Comparison of ENCODE assay signal across 28 mouse cellular contexts in genomic region chr2:178603443-178603842, GRCm38 (mm10).
DNase-seq lines count a peak whose midpoint lies in the region; ATAC-seq and TF ChIP-seq lines count a peak whose summit lies in the region.
"Had no signal": no experiment of that assay in that cellular context is flagged by ENCODE, and none has a peak within 500 bp of the region (broad histone marks: within the 10 kb centered on the region; RNA-seq: fewer than 3 reads in every experiment).

No protein-coding gene starts in this region.

- no peaks in the 10 kb centered on the region for H3K79me2 ChIP-seq in liver, adult 2 months (ENCODE audit: control insufficient read depth, insufficient read depth, low read length)

- H3K4me2 ChIP-seq in intestine, postnatal 0 days (replicated peaks; ENCODE audit: low read depth), result no peak overlapping the region
- H3K4me2 ChIP-seq in intestine, embryonic 15.5 days (replicated peaks), result no peak overlapping the region
- H3K4me2 ChIP-seq: embryonic facial prominence, embryonic 13.5 days; embryonic facial prominence, embryonic 15.5 days; forebrain, embryonic 12.5 days had no signal

- WGBS in intestine, postnatal 0 days, result 52% methylated on average over 2 of the region's 2 CpGs
- WGBS in intestine, embryonic 15.5 days, result 92% methylated on average over 2 of the region's 2 CpGs
- WGBS in liver, adult 2 months, result 72% methylated on average over 2 of the region's 2 CpGs

- no peak overlapping the region for H3K27ac ChIP-seq in intestine, postnatal 0 days (ENCODE audit: low read depth, low read length)
- no peak overlapping the region for H3K27ac ChIP-seq in intestine, embryonic 15.5 days
- no peak overlapping the region for H3K27ac ChIP-seq in liver, adult 2 months (replicated peaks; ENCODE audit: insufficient read depth, low read depth, low read length)
- H3K27ac ChIP-seq in ES-Bruce4 (ENCODE audit: insufficient read depth, low read length), result 0 out of 2 replicates have a peak overlapping the region, but pooled peaks have one; percentile 24
- H3K27ac ChIP-seq: embryonic facial prominence, embryonic 13.5 days; embryonic facial prominence, embryonic 15.5 days; forebrain, embryonic 10.5 days; forebrain, embryonic 12.5 days had no signal

- peak; percentile 21 for DNase-seq in liver, adult 2 months (ENCODE audit: extremely low read depth, low read depth, low spot score)
- DNase-seq in liver, result no peak
- peak; percentile 93 for DNase-seq in R1 (ENCODE audit: low read depth, low spot score)
- DNase-seq in embryo, embryonic 11 days, result no peak
- no peak for DNase-seq in lung, postnatal 25 days (ENCODE audit: low spot score)
- DNase-seq: adrenal gland, adult 8-10 months; adrenal gland, postnatal 14 days; adrenal gland, postnatal 36 days; B cell, adult 2 months; cerebellum, adult 11-12 months; cerebellum, adult 2 months; cerebellum, adult 9-10 months; cerebellum, postnatal 10 days; cerebellum, postnatal 25 days had no signal

- H3K27me3 ChIP-seq in intestine, postnatal 0 days (replicated peaks; ENCODE audit: control insufficient read depth, insufficient read depth, low read length), result no peaks in the 10 kb centered on the region; the same call in 1 of the 2 replicates
- H3K27me3 ChIP-seq in intestine, embryonic 15.5 days (replicated peaks), result no peaks in the 10 kb centered on the region
- H3K27me3 ChIP-seq in liver, adult 2 months (ENCODE audit: control insufficient read depth, insufficient read depth, low read length), result no peaks in the 10 kb centered on the region
- H3K27me3 ChIP-seq in ES-Bruce4 (ENCODE audit: control insufficient read depth, insufficient read depth, low read length, poor library complexity, severe bottlenecking), result no peaks in the 10 kb centered on the region
- H3K27me3 ChIP-seq: embryonic facial prominence, embryonic 13.5 days; embryonic facial prominence, embryonic 15.5 days; Patski had no signal

- H3K4me3 ChIP-seq in intestine, postnatal 0 days (ENCODE audit: low read depth, low read length), result no peak overlapping the region
- no peak overlapping the region for H3K4me3 ChIP-seq in intestine, embryonic 15.5 days (replicated peaks)
- no peak overlapping the region for H3K4me3 ChIP-seq in liver, adult 2 months (ENCODE audit: insufficient read depth, low read depth, low read length)
- H3K4me3 ChIP-seq in ES-Bruce4 (ENCODE audit: low read depth, low read length), result no peak overlapping the region
- H3K4me3 ChIP-seq: embryonic facial prominence, embryonic 13.5 days; embryonic facial prominence, embryonic 15.5 days; erythroblast, embryonic 14.5 days; forebrain, embryonic 10.5 days; forebrain, embryonic 12.5 days had no signal

- ATAC-seq in intestine, postnatal 0 days, result 0 out of 2 replicates have a peak, but pooled peaks have one; percentile 16
- ATAC-seq in intestine, embryonic 15.5 days, result no peak
- ATAC-seq: activated CD4-positive, CD25-positive, alpha-beta regulatory T cell, adult 4 months; CD4-positive, CD25-positive, alpha-beta regulatory T cell, adult 4 months; forebrain, embryonic 14.5 days; forebrain, embryonic 16.5 days; Patski had no signal

- H3K36me3 ChIP-seq in intestine, postnatal 0 days (ENCODE audit: control insufficient read depth, insufficient read depth), result no peaks in the 10 kb centered on the region
- no peaks in the 10 kb centered on the region for H3K36me3 ChIP-seq in intestine, embryonic 15.5 days
- no peaks in the 10 kb centered on the region for H3K36me3 ChIP-seq in liver, adult 2 months (ENCODE audit: control insufficient read depth, insufficient read depth, low read length)
- H3K36me3 ChIP-seq in ES-Bruce4 (ENCODE audit: control insufficient read depth, insufficient read depth, low read length, poor library complexity, severe bottlenecking), result no peaks in the 10 kb centered on the region
- H3K36me3 ChIP-seq: embryonic facial prominence, embryonic 13.5 days; embryonic facial prominence, embryonic 15.5 days; forebrain, embryonic 10.5 days; forebrain, embryonic 12.5 days; G1E had no signal

- peak; percentile 73; the same call in 1 of the 2 replicates for TF ChIP-seq EP300 in ES-Bruce4 (IDR thresholded peaks at IDR 0.05; ENCODE audit: insufficient read depth, low read depth, low read length)

- H3K4me1 ChIP-seq in intestine, postnatal 0 days (replicated peaks; ENCODE audit: control insufficient read depth, insufficient read depth, low read length), result no peaks in the 10 kb centered on the region
- H3K4me1 ChIP-seq in intestine, embryonic 15.5 days (replicated peaks), result peaks cover 18% of the 10 kb centered on the region
- peaks cover 10% of the 10 kb centered on the region; the same call in 1 of the 2 replicates for H3K4me1 ChIP-seq in liver, adult 2 months (ENCODE audit: control insufficient read depth, insufficient read depth, low read length)
- no peaks in the 10 kb centered on the region for H3K4me1 ChIP-seq in ES-Bruce4 (ENCODE audit: control insufficient read depth, insufficient read depth, low read length)
- H3K4me1 ChIP-seq: embryonic facial prominence, embryonic 13.5 days; forebrain, embryonic 10.5 days; forebrain, embryonic 12.5 days had no signal

- no peak for TF ChIP-seq POLR2A in liver, adult 2 months (IDR thresholded peaks at IDR 0.05; ENCODE audit: extremely low read depth, insufficient read depth, low read length)
- no peak for TF ChIP-seq POLR2A in ES-Bruce4 (IDR thresholded peaks at IDR 0.05; ENCODE audit: insufficient read depth, low read length)

- TF ChIP-seq CTCF in intestine, postnatal 0 days (IDR thresholded peaks at IDR 0.05; ENCODE audit: low read depth), result no peak
- TF ChIP-seq CTCF in liver, adult 2 months (IDR thresholded peaks at IDR 0.05; ENCODE audit: low read depth, low read length), result no peak
- no peak for TF ChIP-seq CTCF in ES-Bruce4 (IDR thresholded peaks at IDR 0.05; ENCODE audit: low read depth, low read length)

- no peaks in the 10 kb centered on the region for H3K9me3 ChIP-seq in intestine, postnatal 0 days (ENCODE audit: control insufficient read depth)
- H3K9me3 ChIP-seq in intestine, embryonic 15.5 days, result no peaks in the 10 kb centered on the region
- H3K9me3 ChIP-seq in ES-Bruce4 (replicated peaks; ENCODE audit: control insufficient read depth, insufficient read depth, low read length, poor library complexity, severe bottlenecking), result peaks cover 18% of the 10 kb centered on the region
- H3K9me3 ChIP-seq: embryonic facial prominence, embryonic 13.5 days; embryonic facial prominence, embryonic 15.5 days; forebrain, embryonic 10.5 days; forebrain, embryonic 12.5 days had no signal

- no peak overlapping the region for H3K9ac ChIP-seq in intestine, postnatal 0 days (ENCODE audit: low read depth, low read length)
- no peak overlapping the region for H3K9ac ChIP-seq in intestine, embryonic 15.5 days
- no peak overlapping the region for H3K9ac ChIP-seq in liver, adult 2 months (ENCODE audit: low read depth, low read length)
- no peak overlapping the region for H3K9ac ChIP-seq in ES-Bruce4 (ENCODE audit: low read depth, poor library complexity, severe bottlenecking)
- H3K9ac ChIP-seq: embryonic facial prominence, embryonic 13.5 days; embryonic facial prominence, embryonic 15.5 days; forebrain, embryonic 12.5 days had no signal

Comparison
In these comparisons a context has a peak if more than half of its experiments do, and no peak if none do; other contexts are left out.
1. DNase-seq: peak in liver, adult 2 months (single experiment) and R1 (single experiment); none in liver (single experiment), embryo, embryonic 11 days (single experiment) and lung, postnatal 25 days (single experiment).